Mouse (Mus musculus): ENCODE data around the gene Tsacc. TPM values are rescaled to one million over a fixed set of nuclear protein-coding genes. Genes with fewer than 3 reads are reported as not detected.

Tsacc gene
- polyA plus RNA-seq (2014; fragmentation: Nextera tagmentation; extraction: Ambion mirVana): 8.1 and 9.0 TPM in 2 replicates

GRCm38 (mm10) chr3:88296561-88297318 lies at the start of gene Tsacc, which contains the start of gene Cct3:
TSS of gene Tsacc (minus strand) at chr3:88296999.
TSS of gene Cct3 (plus strand) at chr3:88297116.
- Histone ChIP-seq H3K4me1 (ENCODE audit: control insufficient read depth, insufficient read depth, low read length) (peaks cover 15% of the 10 kb centered on the region), H3K4me3 (ENCODE audit: low read depth, low read length) (peak within 1 kb of the TSS; percentile 72), H3K27me3 (ENCODE audit: control insufficient read depth, insufficient read depth, low read length) (no peaks in the 10 kb centered on the region), H3K36me3 (ENCODE audit: control insufficient read depth, insufficient read depth, low read length) (peaks cover 24% of the 10 kb centered on the region), H3K27ac (ENCODE audit: low read depth, low read length) (peak within 1 kb of the TSS; percentile 89), H3K9ac (replicated peaks; ENCODE audit: low read depth, low read length) (peak within 1 kb of the TSS; percentile 82), H3K4me2 (ENCODE audit: low read depth, low read length) (peak within 1 kb of the TSS; percentile 60), H3K9me3 (ENCODE audit: control insufficient read depth, low read length) (no peaks in the 10 kb centered on the region)
- WGBS: under 1% methylated on average over 44 of the region's 44 CpGs
- ATAC-seq (ENCODE audit: low read depth): peak; percentile 99

GRCm38 (mm10) chr3:88339006-88339405 lies 42.2 kb upstream of the Tsacc start:
- ATAC-seq (ENCODE audit: low read depth): no peak
- Histone ChIP-seq H3K27me3 (ENCODE audit: control insufficient read depth, insufficient read depth, low read length) (no peaks in the 10 kb centered on the region), H3K9ac (replicated peaks; ENCODE audit: low read depth, low read length) (no peak overlapping the region), H3K4me3 (ENCODE audit: low read depth, low read length) (no peak overlapping the region), H3K4me1 (ENCODE audit: control insufficient read depth, insufficient read depth, low read length) (peaks cover 15% of the 10 kb centered on the region), H3K9me3 (ENCODE audit: control insufficient read depth, low read length) (no peaks in the 10 kb centered on the region), H3K27ac (ENCODE audit: low read depth, low read length) (no peak overlapping the region), H3K4me2 (ENCODE audit: low read depth, low read length) (no peak overlapping the region), H3K36me3 (ENCODE audit: control insufficient read depth, insufficient read depth, low read length) (peaks cover 22% of the 10 kb centered on the region)
- WGBS: 81% methylated on average over 3 of the region's 3 CpGs

GRCm38 (mm10) chr3:88338316-88338715 lies 41.5 kb upstream of the Tsacc start:
- Histone ChIP-seq H3K27me3 (ENCODE audit: control insufficient read depth, insufficient read depth, low read length) (no peaks in the 10 kb centered on the region), H3K27ac (ENCODE audit: low read depth, low read length) (no peak overlapping the region), H3K4me1 (ENCODE audit: control insufficient read depth, insufficient read depth, low read length) (peaks cover 15% of the 10 kb centered on the region), H3K4me3 (ENCODE audit: low read depth, low read length) (no peak overlapping the region), H3K9me3 (ENCODE audit: control insufficient read depth, low read length) (no peaks in the 10 kb centered on the region), H3K9ac (replicated peaks; ENCODE audit: low read depth, low read length) (no peak overlapping the region), H3K36me3 (ENCODE audit: control insufficient read depth, insufficient read depth, low read length) (peaks cover 15% of the 10 kb centered on the region), H3K4me2 (ENCODE audit: low read depth, low read length) (no peak overlapping the region)
- no peak for ATAC-seq (ENCODE audit: low read depth)
- 96% methylated on average over 7 of the region's 7 CpGs for WGBS

GRCm38 (mm10) chr3:88337367-88338020 lies 40.7 kb upstream of the Tsacc start:
- Histone ChIP-seq H3K4me3 (ENCODE audit: low read depth, low read length) (no peak overlapping the region; the same call in 1 of the 2 replicates), H3K9me3 (ENCODE audit: control insufficient read depth, low read length) (no peaks in the 10 kb centered on the region)
- 85% methylated on average over 11 of the region's 11 CpGs for WGBS

GRCm38 (mm10) chr3:88336058-88337013 lies 39.5 kb upstream of the Tsacc start, which contains the start of the genes Tmem79 and Smg5:
TSS of gene Tmem79 (minus strand) at chr3:88336148.
TSS of gene Smg5 (plus strand) at chr3:88336260.
- Histone ChIP-seq H3K4me3 (ENCODE audit: low read depth, low read length) (peak within 1 kb of the TSS; percentile 74), H3K27me3 (ENCODE audit: control insufficient read depth, insufficient read depth, low read length) (no peaks in the 10 kb centered on the region), H3K9ac (replicated peaks; ENCODE audit: low read depth, low read length) (peak within 1 kb of the TSS; percentile 93), H3K9me3 (ENCODE audit: control insufficient read depth, low read length) (no peaks in the 10 kb centered on the region), H3K4me1 (ENCODE audit: control insufficient read depth, insufficient read depth, low read length) (peaks cover 15% of the 10 kb centered on the region), H3K4me2 (ENCODE audit: low read depth, low read length) (peak within 1 kb of the TSS; percentile 84), H3K27ac (ENCODE audit: low read depth, low read length) (peak within 1 kb of the TSS; percentile 95), H3K36me3 (ENCODE audit: control insufficient read depth, insufficient read depth, low read length) (no peaks in the 10 kb centered on the region)
- WGBS: 3% methylated on average over 49 of the region's 66 CpGs
- ATAC-seq (ENCODE audit: low read depth): peak; percentile 97

More at GRCm38 (mm10) chr3:88337367-88338020, 40.7 kb upstream of the Tsacc start:
- H3K4me1 ChIP-seq (ENCODE audit: control insufficient read depth, insufficient read depth, low read length): peaks cover 15% of the 10 kb centered on the region
- no peak overlapping the region for H3K27ac ChIP-seq (ENCODE audit: low read depth, low read length)
- no peaks in the 10 kb centered on the region for H3K27me3 ChIP-seq (ENCODE audit: control insufficient read depth, insufficient read depth, low read length)
- H3K4me2 ChIP-seq (ENCODE audit: low read depth, low read length): peak overlapping the region; percentile 84
- ATAC-seq (ENCODE audit: low read depth): no peak
- peaks cover 7% of the 10 kb centered on the region; the same call in 1 of the 2 replicates for H3K36me3 ChIP-seq (ENCODE audit: control insufficient read depth, insufficient read depth, low read length)
- H3K9ac ChIP-seq (replicated peaks; ENCODE audit: low read depth, low read length): no peak overlapping the region; the same call in 1 of the 2 replicates

- peak overlapping the region; percentile 84 for H3K4me2 ChIP-seq (ENCODE audit: low read depth, low read length)
- no peaks in the 10 kb centered on the region for H3K36me3 ChIP-seq (ENCODE audit: control insufficient read depth, insufficient read depth, low read length)
- peaks cover 15% of the 10 kb centered on the region for H3K4me1 ChIP-seq (ENCODE audit: control insufficient read depth, insufficient read depth, low read length)
- no peaks in the 10 kb centered on the region for H3K9me3 ChIP-seq (ENCODE audit: control insufficient read depth, low read length)
- H3K27me3 ChIP-seq (ENCODE audit: control insufficient read depth, insufficient read depth, low read length): no peaks in the 10 kb centered on the region
- 1% methylated on average over 27 of the region's 27 CpGs for WGBS
- peak overlapping the region; percentile 74 for H3K4me3 ChIP-seq (ENCODE audit: low read depth, low read length)
- ATAC-seq (ENCODE audit: low read depth): peak; percentile 74
- peak overlapping the region; percentile 95 for H3K27ac ChIP-seq (ENCODE audit: low read depth, low read length)
- peak overlapping the region; percentile 93 for H3K9ac ChIP-seq (replicated peaks; ENCODE audit: low read depth, low read length)
Measured at GRCm38 (mm10) chr3:88335436-88336053, 38.7 kb upstream of the Tsacc start.

- WGBS: 35% methylated on average over 3 of the region's 3 CpGs
- Histone ChIP-seq H3K9me3 (ENCODE audit: control insufficient read depth, low read length) (no peaks in the 10 kb centered on the region), H3K4me1 (ENCODE audit: control insufficient read depth, insufficient read depth, low read length) (peaks cover 15% of the 10 kb centered on the region), H3K9ac (replicated peaks; ENCODE audit: low read depth, low read length) (peak overlapping the region; percentile 93), H3K36me3 (ENCODE audit: control insufficient read depth, insufficient read depth, low read length) (no peaks in the 10 kb centered on the region), H3K27ac (ENCODE audit: low read depth, low read length) (no peak overlapping the region), H3K4me3 (ENCODE audit: low read depth, low read length) (peak overlapping the region; percentile 74), H3K27me3 (ENCODE audit: control insufficient read depth, insufficient read depth, low read length) (no peaks in the 10 kb centered on the region), H3K4me2 (ENCODE audit: low read depth, low read length) (peak overlapping the region; percentile 84)
- ATAC-seq (ENCODE audit: low read depth): no peak
Measured at GRCm38 (mm10) chr3:88334902-88335435, 38.2 kb upstream of the Tsacc start.

Measured in neural tube, embryonic 14.5 days (tissue).